Mouse (Mus musculus) C2C12 (cell line): ENCODE data around the gene Cd80. TPM values are rescaled to one million over a fixed set of nuclear protein-coding genes. Genes with fewer than 3 reads are reported as not detected.

Experiments used
- H3K27me3 ChIP-seq: one replicate; pipeline ENCODE4 v1.6.1; 2011; ENCODE audit not compliant: control insufficient read depth, insufficient read depth, insufficient read length
- H3K36me3 ChIP-seq: one replicate; pipeline ENCODE4 v1.6.1; 2011; ENCODE audit not compliant: control insufficient read depth, insufficient read depth
- H3K4me3 ChIP-seq: one replicate; pipeline ENCODE4 v1.5.1; 2011; ENCODE audit warnings: mild to moderate bottlenecking, control low read depth; ENCODE audit not compliant: poor library complexity, insufficient read depth, severe bottlenecking
- H3K79me2 ChIP-seq: one replicate; pipeline ENCODE4 v1.6.1; 2011; ENCODE audit not compliant: control insufficient read depth, insufficient read depth
- H3K79me3 ChIP-seq: one replicate; pipeline ENCODE4 v1.6.1; 2011; ENCODE audit warnings: low read depth, control low read depth
- H3ac ChIP-seq: one replicate; pipeline ENCODE3; 2011; ENCODE audit warnings: low read depth; ENCODE audit not compliant: control insufficient read depth, insufficient read length
- CEBPB ChIP-seq: IDR thresholded peaks from one replicate; pipeline ENCODE4 v1.6.1; 2011; ENCODE audit warnings: low read depth, mild to moderate bottlenecking, control low read depth, moderate library complexity
- CTCF ChIP-seq: IDR thresholded peaks from one replicate; pipeline ENCODE4 v1.5.1; 2011; ENCODE audit not compliant: control insufficient read depth, insufficient read depth, insufficient read length
- FOSL1 ChIP-seq: IDR thresholded peaks from one replicate; pipeline ENCODE4 v1.8.0; 2011; ENCODE audit warnings: mild to moderate bottlenecking, low read length; ENCODE audit not compliant: poor library complexity, insufficient read depth, severe bottlenecking
- MAX ChIP-seq: IDR thresholded peaks from one replicate; pipeline ENCODE4 v1.6.1; 2011; ENCODE audit warnings: mild to moderate bottlenecking, control low read depth
- MYOD1 ChIP-seq: IDR thresholded peaks from one replicate; pipeline ENCODE4 v1.6.1; 2011; ENCODE audit warnings: low read depth; ENCODE audit not compliant: control insufficient read depth, insufficient read length
- MYOG ChIP-seq: IDR thresholded peaks from one replicate; pipeline ENCODE4 v1.6.1; 2011; ENCODE audit not compliant: control insufficient read depth, insufficient read length; ENCODE audit errors: extremely low read depth
- USF1 ChIP-seq: IDR thresholded peaks from one replicate; pipeline ENCODE4 v1.6.1; 2011; ENCODE audit warnings: low read depth, mild to moderate bottlenecking, control low read depth, moderate library complexity
- polyA plus RNA-seq: library from polyadenylated mRNA; unstranded; fragments of >200 nt; fragmentation: generic; extraction: Trizol; gene quantifications from one replicate; pipeline ENCODE4 v1.2.1, GENCODE M21; 2012; ENCODE audit warnings: missing spikeins

Gene Cd80
- polyA plus RNA-seq, 1 experiment: 8.7 TPM

DNA sequence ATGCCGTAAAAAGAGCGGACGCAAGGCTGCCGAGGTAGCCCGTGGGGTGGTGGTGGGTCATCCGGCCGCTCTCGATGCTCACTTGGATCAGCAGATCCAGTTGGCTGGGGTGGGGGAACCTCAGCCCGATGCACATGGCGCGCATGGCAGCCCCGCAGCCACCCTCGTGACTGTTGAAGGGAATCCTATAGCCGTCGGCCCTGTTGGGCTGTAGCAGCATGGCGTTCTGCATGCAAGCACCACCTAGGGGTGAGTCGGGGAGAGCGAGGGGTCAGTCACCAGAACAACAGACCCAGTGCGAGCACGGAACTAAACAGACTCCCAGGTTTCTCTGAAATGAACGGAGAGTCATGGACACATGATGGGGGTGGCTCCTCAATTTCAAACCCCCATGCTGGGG is 8.0 kb upstream of the Cd80 start:
- Histone ChIP-seq H3K79me2 (peaks cover 15% of the 10 kb centered on the region), H3K79me3 (peaks cover 6% of the 10 kb centered on the region), H3K36me3 (peaks cover 57% of the 10 kb centered on the region), H3ac (no peak overlapping the region), H3K4me3 (no peak overlapping the region), H3K27me3 (no peaks in the 10 kb centered on the region)
- TF ChIP-seq CTCF (no peak), MAX (no peak), FOSL1 (no peak), CEBPB (no peak), MYOD1 (no peak), USF1 (no peak), MYOG (no peak)

DNA sequence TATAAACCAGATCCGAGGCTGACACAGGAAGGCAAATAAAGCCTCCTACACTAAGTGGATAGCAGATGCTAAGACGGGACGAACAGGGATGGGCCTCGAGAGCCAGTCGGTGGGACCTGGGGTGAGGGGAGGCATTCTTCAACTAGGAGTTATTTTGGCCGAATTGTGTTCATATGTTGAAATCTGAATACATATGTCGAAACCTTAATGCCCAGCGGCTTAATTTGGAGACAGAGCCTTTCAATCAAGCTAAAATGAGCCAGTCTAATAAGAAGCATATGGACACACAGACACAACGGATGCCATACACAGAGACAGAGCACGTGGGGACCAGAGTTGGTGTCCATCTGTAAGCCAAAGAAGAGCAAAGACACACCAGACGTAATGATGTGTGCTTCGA is 6.9 kb upstream of the Cd80 start:
- Histone ChIP-seq H3K79me3 (peaks cover 6% of the 10 kb centered on the region), H3K36me3 (peaks cover 52% of the 10 kb centered on the region)

DNA sequence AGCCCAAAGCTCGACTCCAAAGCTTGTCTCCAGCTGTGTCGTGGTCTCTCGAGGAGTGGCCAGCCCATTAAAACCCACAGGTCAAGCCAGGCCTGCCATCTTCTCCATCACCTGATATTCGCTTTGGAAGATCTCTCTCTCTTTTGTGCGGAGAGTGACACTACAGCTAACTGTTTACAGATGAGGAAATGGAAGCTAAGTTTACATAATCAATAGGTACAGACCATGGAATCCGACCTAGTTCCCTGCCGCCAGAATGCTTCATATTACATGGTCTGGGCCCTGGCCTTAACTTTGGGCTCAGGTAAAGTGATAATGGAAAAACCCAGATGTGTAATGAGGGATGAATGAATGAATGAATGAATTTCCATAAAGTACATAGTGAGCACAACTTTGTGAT is 4.7 kb upstream of the Cd80 start:
- H3K27me3 ChIP-seq: no peaks in the 10 kb centered on the region
- H3K79me3 ChIP-seq: peaks cover 6% of the 10 kb centered on the region
- H3K36me3 ChIP-seq: peaks cover 34% of the 10 kb centered on the region
- TF ChIP-seq MYOD1 (no peak), MYOG (no peak), CEBPB (no peak), CTCF (no peak), MAX (no peak), FOSL1 (no peak), USF1 (no peak)
- H3K79me2 ChIP-seq: peaks cover 15% of the 10 kb centered on the region
- no peak overlapping the region for H3K4me3 ChIP-seq
- no peak overlapping the region for H3ac ChIP-seq

More for the DNA sequence above, 6.9 kb upstream of the Cd80 start:
- Histone ChIP-seq H3K79me2 (peaks cover 15% of the 10 kb centered on the region), H3ac (no peak overlapping the region), H3K27me3 (no peaks in the 10 kb centered on the region), H3K4me3 (no peak overlapping the region)
- TF ChIP-seq MYOD1 (no peak), MAX (no peak), MYOG (no peak), CEBPB (no peak), CTCF (no peak), FOSL1 (no peak), USF1 (no peak)

- peaks cover 27% of the 10 kb centered on the region for H3K36me3 ChIP-seq
- peaks cover 6% of the 10 kb centered on the region for H3K79me3 ChIP-seq
- H3K27me3 ChIP-seq: no peaks in the 10 kb centered on the region
- H3K4me3 ChIP-seq: peak overlapping the region; percentile 46
- peaks cover 15% of the 10 kb centered on the region for H3K79me2 ChIP-seq
- H3ac ChIP-seq: peak overlapping the region; percentile 79
- TF ChIP-seq FOSL1 (no peak), USF1 (no peak), CTCF (no peak), MYOG (no peak), CEBPB (no peak), MYOD1 (no peak), MAX (no peak)
Observed at GRCm38 (mm10) chr16:38451421-38452205, 3.7 kb upstream of the Cd80 start.

DNA sequence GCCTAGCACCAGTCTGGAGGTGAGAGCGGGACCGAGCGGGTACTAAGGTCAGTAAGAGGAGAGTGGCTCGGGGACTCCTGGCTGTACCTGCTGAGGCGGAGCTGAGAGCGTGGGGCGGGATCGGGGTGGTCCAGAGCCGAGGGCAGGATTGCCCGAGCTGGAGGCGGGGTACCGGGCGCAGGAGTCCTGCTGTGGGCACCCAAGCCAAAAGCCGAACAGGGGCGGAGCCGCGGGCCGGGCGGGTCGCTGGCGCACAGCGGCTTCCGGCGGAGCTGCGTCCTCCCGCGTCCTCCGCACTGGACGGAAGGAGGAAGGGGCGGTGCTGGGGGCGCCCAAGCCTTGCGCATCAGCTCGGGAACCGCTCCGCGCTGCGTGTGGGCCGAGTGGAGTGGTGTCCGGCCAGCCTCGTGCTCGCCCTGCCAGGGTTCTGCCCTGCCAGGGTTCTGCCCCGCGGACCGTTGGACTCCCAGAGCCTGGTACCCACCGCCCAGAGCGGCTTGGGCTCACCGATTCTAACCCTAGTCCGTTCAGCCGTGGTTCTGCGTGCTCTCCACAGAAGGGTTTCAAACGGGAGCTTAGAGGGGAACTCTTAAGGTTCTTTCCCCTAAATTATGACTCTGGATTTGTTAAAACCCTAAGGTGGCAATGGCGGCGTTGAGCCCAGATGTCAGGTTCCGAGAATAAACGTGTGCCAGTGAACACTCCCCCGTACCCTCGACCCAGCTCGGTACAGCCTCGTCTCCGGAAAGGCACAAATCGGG is 2.7 kb upstream of the Cd80 start, which contains the start of gene Adprh:
Gene Adprh (minus strand): TSS at position 262 of the 761 bp plus-strand sequence.
- TF ChIP-seq USF1: no peak
- TF ChIP-seq MAX: peak; percentile 52
- no peak for TF ChIP-seq CTCF
- no peak for TF ChIP-seq MYOD1
- H3K36me3 ChIP-seq: peaks cover 21% of the 10 kb centered on the region

More for the DNA sequence above, 2.7 kb upstream of the Cd80 start, which contains the start of gene Adprh:
- H3K27me3 ChIP-seq: no peaks in the 10 kb centered on the region
- peak within 1 kb of the TSS; percentile 98 for H3ac ChIP-seq
- H3K79me3 ChIP-seq: peaks cover 6% of the 10 kb centered on the region
- peak within 1 kb of the TSS; percentile 46 for H3K4me3 ChIP-seq
- H3K79me2 ChIP-seq: peaks cover 15% of the 10 kb centered on the region
